Mouse (Mus musculus): ENCODE data around the gene Ccnh.

GRCm38 (mm10) chr13:85208656-85209055, 19.4 kb downstream of the Ccnh start:
- TF ChIP-seq POLR2A (IDR thresholded peaks at IDR 0.05; ENCODE audit: borderline replicate concordance, control insufficient read depth, low read depth, low read length) = no peak
- no peak for TF ChIP-seq CTCF (IDR thresholded peaks at IDR 0.05; ENCODE audit: control insufficient read depth, insufficient read depth, low read length)

All from bone marrow, adult 2 months (tissue).